Mouse (Mus musculus) liver, embryonic 11.5 days (tissue): ENCODE measurements at regions not wholly inside any gene's neighbourhood (a gene's known extent, or its start where the extent isn't known, plus 50 kb on each side); places are given as distances from the start of the nearest gene placed in this dataset.

Experiments used
- ATAC-seq: fragments of 200-750 bp; cut with Nextera tagmentation; replicated peaks from 2 replicates; pipeline ENCODE4 v1.8.0; 2017; ENCODE audit warnings: moderate number of reproducible peaks, mild to moderate bottlenecking, moderate TSS enrichment, moderate library complexity; ENCODE audit not compliant: low FRiP score
- DNase-seq: peaks from one replicate; pipeline ENCODE4 v3.0.0-alpha.2; 2017; ENCODE audit warnings: low spot score
- H3K27ac ChIP-seq: fragments of 300-500 bp; sonication (generic); 2 replicates; pipeline ENCODE4 v1.5.1; 2014; ENCODE audit warnings: mild to moderate bottlenecking, low read depth, low read length, control low read depth
- H3K27me3 ChIP-seq: fragments of 300-500 bp; sonication (generic); replicated peaks from 2 replicates; pipeline ENCODE4 v1.6.1; 2014; ENCODE audit warnings: low read length, mixed read lengths; ENCODE audit not compliant: control insufficient read depth, insufficient read depth
- H3K36me3 ChIP-seq: fragments of 300-500 bp; sonication (generic); 2 replicates; pipeline ENCODE4 v1.6.1; 2014; ENCODE audit warnings: mild to moderate bottlenecking, low read length, moderate library complexity, mixed read lengths; ENCODE audit not compliant: control insufficient read depth, insufficient read depth
- H3K4me1 ChIP-seq: fragments of 300-500 bp; sonication (generic); replicated peaks from 2 replicates; pipeline ENCODE4 v1.6.1; 2014; ENCODE audit warnings: low read length, mixed read lengths; ENCODE audit not compliant: control insufficient read depth, insufficient read depth
- H3K4me2 ChIP-seq: fragments of 300-500 bp; sonication (generic); 2 replicates; pipeline ENCODE4 v1.6.1; 2014; ENCODE audit warnings: mild to moderate bottlenecking, control low read depth, moderate library complexity
- H3K4me3 ChIP-seq: fragments of 300-500 bp; sonication (generic); 2 replicates; pipeline ENCODE4 v1.5.1; 2014; ENCODE audit warnings: low read depth, low read length, control low read depth
- H3K9ac ChIP-seq: fragments of 300-500 bp; sonication (generic); 2 replicates; pipeline ENCODE4 v1.6.1; 2014; ENCODE audit warnings: low read depth, low read length, control low read depth
- H3K9me3 ChIP-seq: fragments of 300-500 bp; sonication (generic); 2 replicates; pipeline ENCODE4 v1.6.1; 2016; ENCODE audit warnings: low read length, inconsistent platforms, mixed read lengths; ENCODE audit not compliant: control insufficient read depth
- WGBS: fragments of 180-500 bp; shearing (Covaris S2); extraction: QIAGEN DNeasy Blood & Tissue Kit; methylation state at CpG from one replicate; pipeline ENCODE4 v1.1.7; 2014; 5-methylcytosine and 5-hydroxymethylcytosine counted together

GRCm38 (mm10) chr3:35097766-35098165 is 447.6 kb downstream of the Sox2 start:
- no peaks in the 10 kb centered on the region for H3K36me3 ChIP-seq
- H3K27ac ChIP-seq: no peak overlapping the region
- no peak for ATAC-seq
- H3K4me2 ChIP-seq: no peak overlapping the region
- no peaks in the 10 kb centered on the region for H3K27me3 ChIP-seq
- H3K9me3 ChIP-seq: no peaks in the 10 kb centered on the region
- H3K4me1 ChIP-seq: no peaks in the 10 kb centered on the region
- H3K9ac ChIP-seq: no peak overlapping the region
- WGBS: 75% methylated on average over 6 of the region's 6 CpGs
- no peak overlapping the region for H3K4me3 ChIP-seq
- no peak for DNase-seq

GRCm38 (mm10) chr3:35099226-35099625 is 449.0 kb downstream of the Sox2 start:
- 59% methylated on average over 3 of the region's 3 CpGs for WGBS
- Histone ChIP-seq H3K9me3 (no peaks in the 10 kb centered on the region), H3K27me3 (no peaks in the 10 kb centered on the region), H3K27ac (no peak overlapping the region), H3K4me1 (no peaks in the 10 kb centered on the region), H3K9ac (no peak overlapping the region), H3K36me3 (no peaks in the 10 kb centered on the region), H3K4me3 (no peak overlapping the region), H3K4me2 (no peak overlapping the region)
- no peak for DNase-seq
- no peak for ATAC-seq

DNA sequence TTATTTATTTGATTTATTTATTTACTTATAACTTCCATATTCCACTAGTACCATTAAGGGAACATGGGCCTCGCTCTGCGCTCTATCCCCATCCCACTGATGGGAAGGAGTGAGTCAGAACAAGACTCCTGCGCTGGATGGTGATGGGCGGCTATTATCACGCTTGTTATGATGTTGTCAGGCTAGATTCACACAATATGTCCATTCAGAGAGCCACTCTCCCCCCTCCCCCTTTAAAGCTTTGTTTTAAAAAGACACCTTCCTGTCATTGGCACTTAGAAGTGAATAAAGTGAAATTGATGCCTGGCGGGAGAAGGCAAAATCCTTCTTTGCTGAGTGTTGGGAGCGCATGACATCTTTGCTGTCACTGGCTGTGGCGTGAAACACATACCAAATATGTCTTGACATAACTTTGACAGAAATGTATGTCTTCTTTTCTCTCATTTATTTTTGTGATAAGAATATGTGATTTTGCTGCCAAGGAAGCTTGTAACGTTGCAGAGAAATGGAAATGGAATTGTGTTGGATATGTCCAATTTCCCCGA is 449.7 kb downstream of the Sox2 start:
- Histone ChIP-seq H3K9me3 (no peaks in the 10 kb centered on the region), H3K27me3 (no peaks in the 10 kb centered on the region), H3K27ac (no peak overlapping the region), H3K4me2 (no peak overlapping the region), H3K36me3 (no peaks in the 10 kb centered on the region), H3K9ac (no peak overlapping the region), H3K4me1 (no peaks in the 10 kb centered on the region), H3K4me3 (no peak overlapping the region)
- 87% methylated on average over 10 of the region's 10 CpGs for WGBS
- no peak for ATAC-seq
- DNase-seq: no peak

DNA sequence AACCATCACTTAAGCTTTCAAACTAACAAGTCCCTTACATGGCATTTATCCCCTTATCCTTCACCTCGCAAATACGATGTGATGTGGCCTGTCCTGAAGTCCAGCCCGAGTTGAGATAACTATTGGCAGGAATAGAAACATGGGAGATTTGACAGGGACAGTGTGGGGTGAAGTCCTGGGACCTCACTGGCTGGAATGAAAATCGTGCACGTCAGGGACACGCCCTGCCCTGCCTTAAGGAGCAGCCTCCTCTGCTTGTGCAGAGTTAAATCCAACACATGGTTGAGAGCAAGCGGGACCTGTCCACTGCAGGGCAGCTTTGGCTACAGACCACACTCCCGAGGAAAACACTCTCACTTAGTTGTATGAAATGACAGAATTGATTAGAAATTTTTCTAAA is 451.1 kb downstream of the Sox2 start:
- DNase-seq: no peak
- ATAC-seq: no peak
- Histone ChIP-seq H3K4me1 (no peaks in the 10 kb centered on the region), H3K9me3 (no peaks in the 10 kb centered on the region), H3K27ac (no peak overlapping the region), H3K27me3 (no peaks in the 10 kb centered on the region), H3K9ac (no peak overlapping the region), H3K4me3 (no peak overlapping the region), H3K4me2 (no peak overlapping the region), H3K36me3 (no peaks in the 10 kb centered on the region)
- 72% methylated on average over 8 of the region's 8 CpGs for WGBS

- Histone ChIP-seq H3K9ac (no peak overlapping the region), H3K27me3 (no peaks in the 10 kb centered on the region), H3K4me2 (no peak overlapping the region), H3K4me1 (no peaks in the 10 kb centered on the region), H3K36me3 (no peaks in the 10 kb centered on the region), H3K9me3 (no peaks in the 10 kb centered on the region), H3K27ac (no peak overlapping the region), H3K4me3 (no peak overlapping the region)
- 85% methylated on average over 5 of the region's 5 CpGs for WGBS
- ATAC-seq (no peak), DNase-seq (no peak)
These were observed 451.7 kb downstream of the Sox2 start for GRCm38 (mm10) chr3:35101951-35102350.

DNA sequence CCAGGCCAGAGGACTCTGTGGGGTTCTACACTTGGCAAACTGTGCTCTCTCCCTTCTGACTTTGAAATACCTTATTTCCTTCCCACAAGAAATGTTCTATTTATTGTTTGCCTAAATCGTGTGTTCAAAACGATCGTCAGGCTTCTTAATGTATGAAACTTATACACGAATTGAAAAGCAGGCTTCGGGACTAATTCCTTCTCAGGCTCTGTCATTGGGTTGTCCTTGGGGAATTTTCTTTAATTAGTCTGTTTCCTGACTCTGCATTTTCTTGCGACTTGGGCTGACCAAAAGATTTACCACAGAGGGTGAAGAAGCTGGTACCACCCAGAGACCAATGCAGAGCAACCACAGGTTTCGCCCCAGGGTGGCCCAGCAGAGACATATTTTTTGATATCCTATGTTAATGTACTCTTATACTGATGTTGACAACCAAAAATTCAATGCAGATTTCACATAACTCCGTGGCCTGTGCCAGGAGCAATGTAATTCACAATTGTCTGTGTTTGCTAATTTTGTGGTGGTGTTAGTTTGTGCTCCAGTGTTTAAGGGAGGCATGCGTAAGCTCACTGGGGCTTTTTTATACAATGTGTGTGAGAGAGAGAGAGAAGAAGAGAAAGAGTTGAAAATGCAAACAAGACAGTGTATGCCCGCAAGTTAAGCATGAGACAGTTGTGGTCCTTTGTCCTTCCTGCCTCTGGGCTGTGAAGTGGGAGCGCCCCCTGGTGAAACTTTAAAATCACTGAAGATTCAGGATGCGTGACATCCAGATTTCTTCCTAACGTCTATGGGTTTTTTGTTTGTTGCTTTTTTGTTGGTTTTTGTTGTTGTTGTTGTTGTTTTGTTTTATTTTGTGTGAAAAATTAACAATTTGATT is 452.7 kb downstream of the Sox2 start:
- ATAC-seq (no peak), DNase-seq (no peak)
- Histone ChIP-seq H3K36me3 (no peaks in the 10 kb centered on the region), H3K4me3 (no peak overlapping the region), H3K27me3 (no peaks in the 10 kb centered on the region), H3K27ac (no peak overlapping the region), H3K4me2 (no peak overlapping the region), H3K4me1 (no peaks in the 10 kb centered on the region), H3K9ac (no peak overlapping the region), H3K9me3 (no peaks in the 10 kb centered on the region)
- 57% methylated on average over 13 of the region's 13 CpGs for WGBS

DNA sequence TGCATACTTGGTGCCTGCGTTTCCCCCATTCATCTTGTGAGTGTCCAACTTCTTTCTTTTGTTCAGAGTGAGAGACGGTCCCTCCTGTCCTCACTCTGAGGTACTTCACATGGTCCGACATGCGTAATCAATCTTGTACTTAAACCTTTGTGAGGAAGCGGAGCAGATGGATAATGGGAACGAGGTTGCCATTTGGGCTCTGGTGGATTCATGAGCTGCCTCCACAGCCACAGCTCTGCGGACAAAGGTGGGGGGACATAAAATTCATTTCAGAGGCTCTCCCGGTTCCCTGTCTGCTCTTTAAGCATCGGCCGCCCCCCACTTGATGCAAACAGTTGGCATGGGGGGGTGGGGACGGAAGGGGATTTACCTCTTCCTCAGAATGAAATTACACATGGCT is 454.7 kb downstream of the Sox2 start:
- no peaks in the 10 kb centered on the region for H3K27me3 ChIP-seq

DNA sequence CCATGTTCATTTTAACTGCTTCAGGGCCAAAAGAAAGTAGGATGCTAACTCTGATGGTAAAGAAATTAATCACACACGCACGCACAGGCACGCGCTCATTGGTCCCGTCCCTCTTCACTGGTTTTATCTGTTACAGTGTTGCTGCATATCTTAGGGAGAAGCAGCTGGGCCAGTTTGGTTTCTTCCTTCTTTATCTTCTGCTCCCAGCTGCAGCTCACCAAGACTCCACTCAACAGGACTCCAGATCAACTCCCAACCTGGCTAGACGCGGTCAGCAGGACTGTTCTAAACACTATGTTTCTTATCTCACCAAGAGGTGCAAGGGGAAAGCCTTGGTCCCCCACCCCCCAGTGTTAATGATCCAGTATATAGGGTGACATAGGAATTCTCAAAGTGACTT is 455.9 kb downstream of the Sox2 start:
- 36% methylated on average over 7 of the region's 7 CpGs for WGBS

More for the DNA sequence above, 454.7 kb downstream of the Sox2 start:
- no peak overlapping the region for H3K27ac ChIP-seq
- no peaks in the 10 kb centered on the region for H3K4me1 ChIP-seq
- no peaks in the 10 kb centered on the region for H3K9me3 ChIP-seq
- ATAC-seq (no peak), DNase-seq (no peak)
- H3K9ac ChIP-seq: no peak overlapping the region
- no peak overlapping the region for H3K4me2 ChIP-seq
- no peaks in the 10 kb centered on the region for H3K36me3 ChIP-seq
- H3K4me3 ChIP-seq: no peak overlapping the region
- 81% methylated on average over 11 of the region's 11 CpGs for WGBS

DNA sequence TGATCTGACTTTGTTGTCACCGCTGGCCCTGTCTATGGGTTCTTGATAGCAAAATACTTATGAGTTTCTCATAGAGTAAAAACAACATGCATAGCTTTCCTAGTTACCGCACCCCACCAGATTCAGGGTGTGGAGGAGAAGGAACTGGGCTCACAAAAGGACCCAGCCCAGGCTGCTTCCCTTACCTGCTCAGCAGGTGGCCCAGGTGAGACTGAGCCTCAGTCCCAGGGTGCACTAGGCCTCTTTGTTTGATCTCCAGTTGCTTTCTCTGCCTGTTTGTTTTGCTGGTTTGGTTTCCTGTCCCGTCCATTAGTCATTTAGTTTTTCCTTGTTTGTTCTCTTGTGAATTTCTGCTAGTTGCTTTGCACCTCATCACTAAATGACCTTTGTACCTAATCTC is 483.3 kb downstream of the Sox2 start:
- WGBS: 69% methylated on average over 3 of the region's 3 CpGs
- ATAC-seq: no peak
- no peak for DNase-seq

More for the DNA sequence above, 455.9 kb downstream of the Sox2 start:
- H3K4me3 ChIP-seq: no peak overlapping the region
- H3K27ac ChIP-seq: no peak overlapping the region
- DNase-seq: no peak
- no peaks in the 10 kb centered on the region for H3K36me3 ChIP-seq
- no peak overlapping the region for H3K9ac ChIP-seq
- no peaks in the 10 kb centered on the region for H3K27me3 ChIP-seq
- H3K4me1 ChIP-seq: no peaks in the 10 kb centered on the region
- H3K9me3 ChIP-seq: no peaks in the 10 kb centered on the region
- peak; percentile 61 for ATAC-seq
- no peak overlapping the region for H3K4me2 ChIP-seq

More for the DNA sequence above, 483.3 kb downstream of the Sox2 start:
- H3K9ac ChIP-seq: no peak overlapping the region
- H3K4me1 ChIP-seq: no peaks in the 10 kb centered on the region
- H3K9me3 ChIP-seq: no peaks in the 10 kb centered on the region
- no peak overlapping the region for H3K4me3 ChIP-seq
- no peaks in the 10 kb centered on the region for H3K27me3 ChIP-seq
- H3K27ac ChIP-seq: no peak overlapping the region
- H3K4me2 ChIP-seq: no peak overlapping the region
- H3K36me3 ChIP-seq: no peaks in the 10 kb centered on the region
